1 mouse cellular context compared by ENCODE assay signal in the genomic region with DNA sequence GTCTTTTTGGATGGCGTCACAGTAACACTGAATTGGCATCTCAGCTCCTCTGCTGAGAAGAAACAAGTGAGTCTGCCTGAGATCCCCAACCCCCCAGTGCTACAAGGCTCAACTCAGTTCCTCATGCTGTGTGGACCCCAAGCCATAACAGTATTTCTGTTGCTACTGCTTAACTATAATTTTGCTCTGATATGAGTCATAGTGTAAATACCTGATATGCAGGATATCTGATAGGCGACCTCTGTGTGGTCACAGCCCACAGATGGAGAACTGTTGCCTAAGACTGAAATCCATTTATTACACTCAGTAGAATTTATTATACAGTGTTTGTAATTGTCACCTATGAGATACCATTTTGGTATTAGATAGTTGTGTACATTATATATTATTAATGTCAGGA.
A peak's percentile ranks its signal among the peaks of the same experiment; 100 is the strongest.
TF ChIP-seq lines count a peak whose summit lies in the region.

No protein-coding gene starts in this region.

TF ChIP-seq in MEL, 35 proteins besides CTCF, POLR2A, EP300 and RAD21:
- TF ChIP-seq ZMIZ1 (IDR thresholded peaks at IDR 0.05; ENCODE audit: low read depth, low read length), result no peak
- TF ChIP-seq ETS1 (IDR thresholded peaks at IDR 0.05; ENCODE audit: low read depth, low read length), result 0 out of 2 replicates have a peak, but pooled peaks have one; percentile 20
- no peak for TF ChIP-seq UBTF (IDR thresholded peaks at IDR 0.05; ENCODE audit: borderline replicate concordance, insufficient read depth, low read depth, low read length)
- TF ChIP-seq POLR2AphosphoS5 (IDR thresholded peaks at IDR 0.05; ENCODE audit: borderline replicate concordance, low read depth, low read length), result no peak
- 0 out of 2 replicates have a peak, but pooled peaks have one; percentile 19 for TF ChIP-seq TCF12 (IDR thresholded peaks at IDR 0.05; ENCODE audit: low read depth, low read length)
- TF ChIP-seq TBP (IDR thresholded peaks at IDR 0.05; ENCODE audit: low read depth, low read length), result no peak
